Mouse (Mus musculus) thymus, postnatal 4 days (tissue): Measurements from ENCODE around the gene Pth1r.

Experiments
- DNase-seq: peaks from one replicate; pipeline ENCODE4 v3.0.0; 2021

The Pth1r gene

DNA sequence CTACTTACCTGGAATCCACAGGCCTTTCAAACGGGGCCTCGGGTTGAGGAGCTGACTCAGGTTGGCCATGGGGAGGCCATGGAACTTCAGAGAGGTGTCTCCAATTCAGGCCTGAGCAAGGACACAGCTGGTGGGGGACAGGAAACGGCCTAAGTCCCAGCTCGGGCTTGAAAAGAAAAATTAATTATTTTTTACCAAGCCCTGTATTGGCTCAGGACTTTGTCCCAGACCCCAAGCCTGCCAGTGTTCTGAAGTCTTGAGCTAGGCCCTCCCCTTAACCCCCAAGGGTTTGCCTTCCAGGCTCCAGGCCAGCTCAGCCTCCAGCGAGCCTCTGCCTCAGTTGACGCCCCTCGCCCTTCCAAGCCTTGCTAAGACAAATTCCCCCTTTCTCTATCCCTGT is at the start of gene Pth1r:
TSS of gene Pth1r (minus strand) at position 185 of the 400 bp plus-strand sequence.
- DNase-seq = no peak

DNA sequence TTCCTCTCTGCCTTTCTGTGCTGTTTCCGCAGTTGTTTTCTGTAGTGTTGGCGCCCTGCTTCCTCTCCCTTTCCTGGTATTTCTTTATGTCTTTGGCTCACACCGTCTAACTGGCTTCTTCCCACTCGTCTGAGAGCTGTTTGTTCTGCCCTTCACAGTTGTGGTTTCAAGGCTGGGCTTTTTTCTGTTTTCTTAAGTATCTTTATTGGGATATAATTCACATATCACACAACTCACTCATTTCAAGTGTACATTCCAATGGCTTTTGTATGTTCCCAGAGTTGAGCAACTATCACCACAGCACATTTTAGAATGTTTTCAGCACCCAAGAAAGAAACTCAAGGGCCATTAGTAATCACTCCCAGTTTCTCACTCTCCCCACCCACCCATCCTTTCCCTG is 43.5 kb upstream of the Pth1r start:
- no peak for DNase-seq

DNA sequence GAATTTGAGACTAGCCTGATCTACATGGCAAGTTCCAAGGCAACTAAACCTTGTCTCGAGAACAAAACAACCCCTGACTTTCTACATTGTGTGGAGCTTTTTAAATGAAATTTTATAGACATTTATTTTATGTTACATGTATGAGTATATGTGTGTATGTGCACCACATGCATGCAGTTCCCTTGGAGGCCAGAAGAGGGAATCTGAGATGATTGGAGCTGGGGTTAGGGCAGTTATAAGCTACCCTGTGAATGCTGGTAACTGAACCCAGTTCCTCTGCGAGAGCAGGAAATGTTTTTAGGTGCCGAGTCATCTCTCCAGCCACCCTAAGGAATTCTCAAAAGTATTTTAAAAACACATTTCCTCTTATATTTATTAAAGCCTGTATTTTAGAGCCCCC is 41.2 kb upstream of the Pth1r start:
- DNase-seq = no peak

DNA sequence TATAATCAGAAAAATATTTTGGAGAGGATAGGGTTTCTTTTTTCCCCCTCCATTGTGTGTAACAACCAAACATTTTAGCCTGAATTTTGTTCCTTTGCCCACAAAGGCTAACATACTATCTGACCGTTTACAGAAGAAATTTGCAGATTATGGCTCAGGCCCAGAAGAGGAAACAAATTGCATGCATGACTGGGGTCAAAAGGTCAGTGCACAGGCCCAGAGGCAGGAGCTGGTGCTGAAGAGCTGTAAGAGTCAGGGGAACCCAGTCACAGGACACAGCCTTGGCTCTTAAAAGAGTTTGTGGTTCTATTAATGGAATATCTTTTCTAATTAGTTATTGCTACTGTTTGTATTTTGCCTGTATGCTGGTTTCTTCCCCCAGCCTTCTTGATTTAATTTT is 36.7 kb upstream of the Pth1r start:
- DNase-seq = no peak

DNA sequence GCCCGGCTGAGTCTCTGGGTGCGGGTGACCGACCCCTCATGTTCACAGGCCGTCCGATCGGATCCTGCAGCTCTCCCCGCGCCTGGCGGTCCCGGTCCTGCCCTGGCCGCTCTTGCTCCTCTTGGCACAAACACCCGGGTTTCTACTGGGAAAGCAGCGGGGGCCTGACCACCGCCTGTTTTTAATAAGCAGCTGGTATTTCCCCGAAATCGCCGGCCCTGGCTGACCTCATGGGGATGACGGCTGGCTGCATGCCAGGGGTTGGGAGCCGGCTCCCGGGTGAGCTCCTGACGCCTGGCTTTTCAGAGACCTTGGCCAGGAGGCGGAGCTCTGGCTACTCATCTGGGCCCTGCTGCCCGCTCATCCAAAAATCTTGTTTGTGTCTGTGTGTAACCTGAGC is 34.8 kb upstream of the Pth1r start:
- DNase-seq = no peak

DNA sequence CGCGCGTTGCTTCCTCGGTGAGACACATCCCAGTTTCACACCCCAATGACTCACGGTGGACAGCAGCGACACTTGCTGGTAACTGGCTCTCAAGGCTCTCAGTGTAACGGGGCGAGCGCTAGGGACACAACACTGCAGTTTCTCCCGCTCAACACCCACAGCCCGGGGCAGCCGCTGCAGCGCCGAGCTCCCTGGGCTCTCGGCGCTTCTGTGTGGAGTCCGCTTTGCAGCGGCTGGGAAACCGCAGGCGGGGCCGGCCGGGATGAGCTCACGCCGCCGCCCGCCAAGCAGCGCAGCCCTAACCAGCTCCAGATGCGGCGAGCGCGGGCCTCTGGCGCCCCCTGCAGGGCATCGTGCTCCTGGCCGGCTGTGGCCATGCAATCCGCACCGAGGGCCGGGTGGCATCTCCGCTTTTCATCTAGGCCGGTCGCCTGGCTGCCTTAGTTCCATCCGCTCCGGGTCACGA is 34.3 kb upstream of the Pth1r start:
- DNase-seq = peak; percentile 97

DNA sequence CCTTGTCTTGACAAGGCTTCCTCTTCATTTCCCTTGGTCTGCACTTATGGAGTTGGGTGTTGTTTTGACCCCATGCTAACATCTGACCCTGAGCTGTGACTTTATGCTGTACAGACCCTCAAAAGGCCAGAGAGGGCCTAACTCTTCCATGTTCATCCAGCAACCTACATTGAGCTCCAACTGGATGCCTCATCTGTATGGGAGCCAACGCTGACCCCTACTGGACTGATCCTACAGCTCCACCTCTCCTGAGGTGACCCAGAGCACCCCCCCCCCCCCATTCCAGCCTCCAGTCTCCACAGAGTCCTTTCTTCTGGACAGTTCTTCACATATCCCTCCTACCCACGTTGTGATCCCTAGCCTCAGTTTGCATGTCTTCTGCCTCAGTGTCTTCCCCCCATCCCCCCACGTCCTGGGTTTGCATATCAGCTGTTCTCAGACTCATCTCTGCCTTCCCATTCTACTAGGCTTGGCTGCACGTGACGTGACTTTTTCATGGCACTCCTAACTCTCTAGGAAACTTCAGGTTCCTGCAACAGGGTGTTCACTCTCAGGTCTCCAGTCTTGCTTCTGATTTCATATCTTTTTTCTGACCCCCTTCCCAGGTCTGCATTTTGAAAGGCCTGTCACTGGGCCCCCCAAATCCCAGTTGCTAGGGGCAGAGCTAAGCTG is 32.4 kb upstream of the Pth1r start:
- DNase-seq = peak; percentile 29

DNA sequence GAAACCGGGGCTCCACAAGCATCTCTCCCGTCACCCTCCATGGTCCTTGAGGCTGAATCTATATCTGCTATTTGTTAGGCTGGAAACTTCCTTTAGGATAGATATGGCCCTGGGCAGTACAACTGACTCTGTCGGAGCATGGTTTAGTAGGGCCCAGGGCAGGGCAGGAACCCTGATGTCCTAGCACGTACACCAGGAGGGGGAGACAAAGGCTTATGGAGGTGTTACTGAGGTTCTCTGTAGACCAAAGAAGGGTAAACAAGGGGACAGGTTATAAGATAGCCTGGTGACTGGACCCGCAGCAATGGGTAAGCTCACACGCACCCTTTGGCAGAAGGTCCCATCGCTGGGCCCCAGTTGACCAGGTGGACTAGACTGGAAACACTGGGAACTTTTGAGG is 31.6 kb upstream of the Pth1r start:
- no peak for DNase-seq

DNA sequence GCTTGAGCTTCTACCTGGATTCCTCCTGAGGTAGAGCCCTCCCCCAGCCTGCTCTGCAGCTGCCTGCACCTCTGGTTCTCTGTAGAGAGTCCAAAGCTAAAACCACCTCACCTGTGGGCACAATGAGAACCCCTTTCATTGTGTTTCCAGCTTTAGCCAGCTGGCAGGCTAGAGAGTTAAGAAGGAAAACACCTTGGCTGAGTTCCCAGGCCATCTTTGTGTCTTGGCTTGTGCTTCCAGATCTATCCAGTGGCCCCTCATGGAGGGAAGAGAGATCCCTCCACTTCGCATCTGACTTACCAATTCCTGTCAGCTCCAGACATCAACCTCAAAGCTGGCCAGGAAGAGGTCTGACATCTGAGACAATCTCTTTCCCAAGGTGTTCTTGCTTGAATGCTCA is 31.2 kb upstream of the Pth1r start:
- no peak for DNase-seq

DNA sequence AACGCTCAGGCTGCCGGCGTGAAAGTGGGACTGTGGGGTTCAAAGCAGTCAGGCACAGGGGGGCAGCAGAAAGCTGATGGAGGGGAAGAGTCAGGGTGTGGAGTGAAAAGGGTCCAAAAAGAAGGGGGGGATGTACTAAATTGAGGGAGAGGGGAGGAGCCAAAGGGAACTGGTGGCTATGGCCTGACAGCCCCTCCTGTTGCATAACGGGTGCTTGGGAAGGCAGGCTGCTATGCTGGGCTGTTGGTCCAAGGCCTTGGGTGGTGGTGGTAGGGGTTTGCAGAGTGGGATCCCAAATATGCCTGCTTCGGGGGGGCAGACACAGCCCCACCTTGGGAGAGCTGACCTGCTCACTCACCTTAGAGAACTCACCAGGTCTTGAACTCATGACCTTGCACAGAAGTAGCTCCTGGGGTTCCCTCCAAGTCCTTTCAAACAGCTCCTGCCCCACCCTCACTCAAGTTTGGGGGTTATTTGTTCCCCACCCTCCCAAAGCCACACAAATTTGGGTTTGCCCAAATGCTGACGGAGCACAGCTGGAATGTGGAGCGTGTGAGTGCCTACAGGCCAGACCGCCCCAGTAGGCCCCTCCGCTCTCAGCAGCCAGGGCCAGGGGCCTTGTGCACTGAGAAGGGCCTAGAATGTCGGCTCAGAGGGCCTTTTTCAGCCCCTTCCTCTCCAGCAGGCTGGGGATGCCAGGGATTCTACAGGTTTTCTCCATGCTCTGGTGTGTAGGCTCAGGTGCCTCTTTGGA is 28.5 kb upstream of the Pth1r start:
- DNase-seq = no peak

DNA sequence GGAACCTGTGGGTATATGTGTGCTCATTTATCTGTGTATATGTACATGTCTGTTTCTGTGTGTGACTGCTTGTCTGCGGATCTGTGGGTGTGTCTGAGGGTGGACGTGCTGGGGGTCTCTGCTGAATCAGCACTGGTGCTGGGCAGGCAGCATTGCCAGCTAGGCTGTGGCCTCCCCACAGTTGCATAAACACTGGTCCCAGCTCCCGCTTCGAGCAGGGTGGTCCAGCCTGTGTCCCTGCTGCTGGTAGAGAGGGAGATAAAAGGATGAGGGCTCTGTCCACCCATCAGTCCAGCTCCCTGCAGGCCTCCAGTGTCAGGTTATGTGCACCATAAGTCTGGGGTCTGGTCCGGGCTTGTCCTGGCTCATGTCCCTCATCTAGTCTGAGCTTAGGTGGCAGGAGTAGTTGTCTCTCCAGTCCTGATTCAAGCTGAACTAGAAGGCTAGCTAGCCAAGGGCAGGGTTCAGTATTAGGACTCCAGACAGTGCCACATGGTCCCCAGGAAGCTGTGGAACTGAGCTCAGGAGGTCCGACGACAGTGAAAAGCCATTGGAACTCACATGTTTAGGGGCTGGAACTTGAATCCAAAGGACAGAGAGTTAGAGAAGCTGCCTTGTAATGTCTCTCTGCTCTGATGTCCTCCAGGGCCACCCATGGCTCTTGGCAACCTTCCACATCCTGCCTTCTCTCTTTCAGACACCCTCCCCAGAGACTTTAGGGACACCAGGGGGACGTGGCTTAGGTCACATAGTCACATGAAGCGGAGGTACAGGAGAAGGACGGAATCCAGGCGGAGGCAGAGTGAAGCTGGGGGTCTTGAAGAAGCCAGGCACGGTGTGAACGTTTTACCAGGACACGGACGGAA is 27.7 kb upstream of the Pth1r start:
- DNase-seq = no peak

DNA sequence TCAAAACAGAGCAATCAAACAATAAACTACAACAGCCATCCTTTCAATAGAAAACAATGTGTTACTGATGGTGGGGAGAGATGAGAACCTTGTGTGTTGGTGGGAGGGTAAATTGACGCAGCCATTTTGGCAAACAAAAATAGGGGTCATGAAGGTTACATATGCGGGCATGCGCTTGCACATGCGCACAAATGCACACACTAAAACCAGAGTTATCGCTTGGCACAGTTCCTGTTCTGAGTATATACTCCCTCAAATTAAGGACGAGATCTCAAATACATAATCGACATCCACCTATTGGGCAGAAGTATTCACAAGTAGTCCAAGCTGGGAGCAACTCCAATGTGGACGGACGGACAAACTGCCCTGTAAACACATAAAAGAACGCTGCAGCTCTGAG is 25.4 kb upstream of the Pth1r start:
- DNase-seq = no peak

DNA sequence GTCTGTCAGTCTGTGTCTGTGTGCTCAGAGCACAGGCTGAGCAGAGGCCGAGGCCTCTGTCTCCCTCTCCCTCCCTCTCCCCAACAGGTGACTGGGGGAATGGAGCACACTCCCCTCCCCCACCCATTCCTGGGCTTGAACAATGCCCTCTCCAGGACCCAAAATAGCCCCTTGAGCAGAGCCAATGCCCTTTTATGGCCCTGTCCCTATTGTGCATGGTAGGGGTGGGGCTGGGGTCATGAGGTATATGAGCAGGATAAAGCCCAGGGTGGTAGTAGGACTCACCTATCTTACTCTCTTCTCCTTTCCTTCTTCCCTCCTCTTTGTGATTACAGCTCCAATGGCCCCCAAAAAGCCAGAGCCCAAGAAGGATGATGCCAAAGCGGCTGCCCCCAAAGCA is 16.5 kb upstream of the Pth1r start:
- DNase-seq = no peak

DNA sequence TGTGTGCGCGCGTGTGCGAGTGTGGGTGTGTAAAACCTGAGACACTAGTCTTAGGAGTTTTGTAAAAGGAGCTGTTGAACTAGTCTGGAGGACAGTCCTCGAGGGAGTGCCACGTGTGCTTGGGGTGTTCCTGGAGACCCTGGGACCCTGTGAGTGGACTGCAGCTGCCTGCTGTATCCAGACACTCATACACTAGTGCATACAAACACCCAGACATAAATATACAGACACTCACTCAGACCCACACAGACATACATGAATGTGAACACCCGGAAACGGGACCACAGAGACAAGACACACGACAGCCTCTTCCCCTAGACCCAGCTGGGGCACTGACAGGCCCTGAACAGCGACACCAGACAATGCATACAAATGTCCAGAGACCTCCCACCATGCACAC is 15.8 kb upstream of the Pth1r start:
- DNase-seq = no peak

DNA sequence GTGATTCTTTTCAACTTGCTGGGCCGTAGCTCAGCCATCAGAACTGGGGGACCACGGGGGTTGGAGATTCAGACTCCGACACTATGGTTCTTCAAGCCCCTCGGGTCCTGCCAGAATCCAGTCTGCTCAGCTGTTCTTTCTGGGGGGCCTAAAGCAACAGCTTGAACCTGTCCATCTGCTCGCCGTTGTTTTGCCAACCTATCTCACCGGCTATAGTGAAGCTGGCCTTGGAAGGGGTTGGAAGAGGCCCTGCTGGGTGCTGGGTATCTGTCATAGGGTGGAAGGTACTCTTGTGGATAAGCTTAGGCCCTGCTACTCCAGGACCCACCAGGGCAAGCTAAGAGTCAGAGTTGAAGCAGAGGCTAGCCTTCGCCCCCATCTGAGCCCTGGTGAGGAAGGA is 13.9 kb upstream of the Pth1r start:
- no peak for DNase-seq

DNA sequence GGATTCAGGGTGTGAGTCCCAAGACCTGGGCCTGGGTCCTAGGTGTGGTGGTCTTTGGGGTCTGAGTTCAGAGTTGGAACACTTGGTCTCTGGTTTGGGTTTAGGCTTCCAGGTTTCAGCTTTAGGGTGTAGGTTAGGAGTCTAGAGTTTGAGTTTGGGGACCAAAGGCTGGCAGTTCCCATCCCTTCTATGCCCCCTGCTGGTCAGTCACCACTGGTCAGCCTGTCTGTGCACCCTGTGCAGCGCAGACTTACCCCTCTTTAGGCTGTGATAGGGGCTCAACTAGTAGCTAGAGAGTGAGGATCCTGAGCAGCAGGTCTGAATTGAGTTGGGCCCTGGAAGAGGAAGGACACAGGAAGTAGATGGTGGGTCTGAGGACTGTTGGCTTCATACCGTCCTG is 12.3 kb upstream of the Pth1r start:
- peak; percentile 70 for DNase-seq

DNA sequence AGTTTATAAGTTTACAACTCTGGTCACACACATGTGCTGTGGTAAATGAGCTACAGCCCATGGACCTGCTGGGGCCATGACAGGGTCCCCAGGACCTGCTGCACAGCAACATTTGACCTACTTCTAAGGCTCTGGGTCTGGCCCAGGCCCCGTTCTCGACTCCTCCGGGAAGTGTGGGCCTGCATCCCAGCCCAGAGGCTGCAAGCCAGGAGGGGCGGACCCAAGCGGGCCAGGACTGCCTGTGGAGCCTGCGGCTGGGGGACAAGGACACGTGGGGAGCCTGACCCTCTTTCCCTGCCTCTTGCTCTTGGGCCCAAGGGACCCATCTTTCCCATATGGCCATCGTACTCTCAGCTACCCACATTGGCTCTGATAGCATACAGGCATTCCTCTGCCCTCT is 11.7 kb upstream of the Pth1r start:
- DNase-seq = no peak

DNA sequence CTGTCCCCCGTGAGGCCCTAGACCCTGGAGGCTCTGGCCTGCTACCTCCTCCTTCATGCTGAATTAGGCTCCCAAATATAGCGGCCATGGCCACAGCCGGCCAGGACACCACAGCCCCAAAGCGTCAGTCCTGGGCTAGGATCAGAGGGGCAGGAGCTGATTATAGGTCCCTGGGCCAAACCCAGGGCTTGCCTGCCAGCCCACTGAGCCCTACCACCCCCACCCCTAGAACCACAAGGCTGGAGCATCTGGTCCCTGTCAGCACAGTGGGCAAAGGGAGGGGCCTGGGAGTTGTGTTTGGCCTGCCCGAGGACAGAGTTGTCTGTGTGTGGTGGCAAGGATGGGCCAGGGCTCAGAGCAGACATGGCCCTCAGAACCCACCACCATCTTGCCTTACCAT is 10.9 kb upstream of the Pth1r start:
- DNase-seq = no peak

DNA sequence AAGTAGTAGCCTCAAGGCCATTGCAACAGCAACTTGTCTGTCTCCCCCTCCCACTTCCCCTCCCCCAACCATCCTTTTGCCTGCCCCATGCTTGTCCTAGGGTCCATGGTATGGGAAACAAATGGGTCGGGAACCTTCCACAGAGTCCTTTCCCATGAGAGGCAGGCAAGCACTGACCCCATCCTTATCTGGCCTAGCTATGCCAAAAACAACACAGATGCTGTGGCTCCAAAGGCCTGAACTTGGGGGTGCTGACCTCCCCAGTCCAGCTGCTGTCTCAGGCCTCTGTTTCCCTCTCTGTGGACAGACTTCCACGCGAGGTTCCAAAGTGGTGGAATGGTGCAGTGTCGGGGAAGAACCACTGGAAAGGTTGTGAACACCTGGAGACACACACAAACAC is 6.8 kb upstream of the Pth1r start:
- no peak for DNase-seq

DNA sequence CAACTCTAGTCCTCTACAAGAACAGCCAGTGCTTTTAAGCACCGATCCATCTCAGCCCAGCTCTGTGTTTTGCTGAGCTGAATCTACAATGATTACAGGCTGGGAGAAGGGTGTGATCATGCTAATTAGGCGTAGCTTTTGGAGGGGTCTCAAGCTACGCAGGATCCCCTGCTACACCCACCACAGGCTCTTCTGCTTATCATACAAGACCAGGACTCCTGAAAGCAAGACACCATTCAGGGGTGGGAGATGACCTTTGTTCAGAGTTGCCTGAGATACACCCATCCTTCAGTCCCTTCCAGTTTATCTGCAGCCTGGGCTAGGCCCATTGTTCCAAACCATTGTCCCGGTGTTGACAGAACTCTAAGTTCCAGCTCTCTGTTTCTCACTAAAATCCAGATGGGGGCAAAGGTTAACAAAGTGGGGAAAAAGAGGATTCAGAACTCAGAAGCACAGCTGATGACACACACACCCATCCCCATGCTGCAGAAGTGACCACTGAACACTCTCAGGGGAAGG is 6.0 kb upstream of the Pth1r start:
- DNase-seq = no peak

DNA sequence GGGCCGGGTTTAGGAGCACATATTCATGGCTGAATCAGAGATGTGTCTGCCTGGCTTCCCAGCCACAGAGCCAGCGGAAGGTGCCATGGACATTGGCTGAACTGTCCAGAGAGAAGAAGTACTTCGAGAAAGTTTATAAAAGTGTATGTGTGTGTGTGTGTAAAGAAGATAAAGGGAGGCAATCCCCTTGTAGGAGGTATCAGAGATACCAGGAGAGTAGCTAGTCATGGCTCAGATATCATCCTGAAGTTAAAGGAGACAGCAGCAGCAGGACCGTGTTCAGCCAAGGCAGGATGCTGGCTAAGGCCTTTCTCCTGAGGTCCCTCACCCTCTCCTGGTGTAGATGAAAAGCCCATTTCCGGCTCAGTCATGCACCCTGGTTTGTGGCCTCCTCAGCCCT is 4.5 kb upstream of the Pth1r start:
- no peak for DNase-seq

DNA sequence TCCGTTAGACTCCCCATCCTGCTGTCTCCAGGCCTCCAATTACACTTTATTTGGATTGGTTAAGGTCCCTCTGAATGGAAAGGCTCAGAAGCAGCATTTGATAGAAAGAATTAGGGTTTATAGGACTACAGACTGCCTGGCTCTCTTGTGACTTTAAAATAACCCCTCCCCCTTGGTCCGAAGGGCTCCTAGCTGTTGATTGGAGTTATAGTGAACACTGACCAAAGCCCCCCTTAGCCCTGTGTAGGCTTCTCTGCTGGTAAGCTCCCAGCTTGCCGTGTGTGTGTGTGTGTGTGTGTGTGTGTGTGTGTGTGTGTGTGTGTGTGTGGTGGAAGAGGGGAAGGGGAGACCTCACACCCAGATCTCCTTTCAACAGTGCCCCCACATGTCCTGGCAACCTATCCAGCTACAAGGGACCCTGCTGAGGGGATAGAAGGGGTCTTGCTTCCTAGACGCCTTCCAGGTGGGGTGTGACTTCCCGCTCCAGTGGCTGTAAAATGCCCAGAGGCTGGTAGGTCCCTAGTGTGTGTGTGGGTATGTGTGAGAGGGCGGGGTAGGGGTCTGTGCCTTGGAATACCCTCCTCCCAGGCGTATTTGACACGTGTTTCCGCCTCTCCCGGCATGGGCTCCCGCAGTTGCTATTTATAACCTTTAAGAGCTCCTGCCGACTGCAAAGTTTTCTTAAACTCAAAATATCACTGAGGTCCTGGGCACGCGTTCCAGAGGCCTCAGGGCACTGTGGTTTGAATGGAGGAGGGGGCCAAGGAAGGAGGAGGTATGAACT is 3.7 kb upstream of the Pth1r start:
- no peak for DNase-seq

DNA sequence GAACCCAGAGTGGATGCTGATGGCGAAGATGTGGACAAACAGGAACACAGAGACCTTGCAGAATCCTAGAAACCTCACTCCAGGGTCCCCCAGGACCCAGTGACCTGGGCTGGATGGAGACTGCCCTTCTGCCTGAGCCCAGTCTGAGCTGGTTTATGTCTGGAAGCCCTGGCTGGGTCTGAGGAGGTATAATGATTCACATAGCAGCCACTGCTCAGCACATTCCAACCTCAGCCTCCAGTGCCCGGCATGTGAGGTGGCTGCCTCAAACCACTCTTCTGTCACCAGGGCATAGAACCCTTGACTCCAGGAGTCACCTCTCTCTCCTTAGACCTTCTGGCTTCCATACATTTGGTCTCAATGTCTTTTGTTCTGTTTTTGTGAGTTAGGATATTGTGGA is 1.5 kb upstream of the Pth1r start:
- DNase-seq = no peak
